In the genomic region with DNA sequence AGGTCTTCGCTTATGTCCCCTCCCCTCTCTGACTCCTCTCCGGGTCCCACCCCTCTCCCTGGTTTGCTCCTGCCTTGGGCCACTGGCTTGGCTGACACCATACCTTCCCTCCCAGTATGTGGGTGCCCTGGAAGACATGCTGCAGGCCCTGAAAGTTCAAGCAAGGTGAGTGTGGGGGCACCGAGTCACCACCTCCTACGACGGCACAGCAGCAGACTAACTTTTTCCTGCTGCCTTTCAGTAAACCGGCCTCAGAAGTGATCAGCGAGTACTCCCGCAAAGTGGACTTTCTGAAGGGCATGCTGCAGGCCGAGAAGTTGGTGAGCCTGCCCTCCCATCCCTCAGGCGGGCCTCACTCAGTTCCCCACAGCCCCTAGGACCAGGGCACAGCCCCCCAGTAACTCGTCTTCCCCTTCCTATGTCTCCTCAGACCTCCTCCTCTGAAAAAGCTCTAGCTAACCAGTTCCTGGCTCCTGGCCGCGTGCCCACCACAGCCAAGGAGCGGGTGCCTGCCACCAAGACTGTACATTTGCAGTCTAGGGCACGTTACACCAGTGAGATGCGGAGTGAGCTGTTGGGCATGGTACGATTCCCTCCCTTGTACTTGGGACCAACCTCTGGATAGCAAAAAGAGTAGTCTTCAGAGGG, we compare ENCODE assay signal across 8 mouse cellular contexts. TPM values are rescaled to one million over a fixed set of nuclear protein-coding genes. Genes with fewer than 3 reads are reported as not detected.
DNase-seq lines count a peak whose midpoint lies in the region; ATAC-seq and TF ChIP-seq lines count a peak whose summit lies in the region.

No protein-coding gene starts in this region.

- ATAC-seq in intestine, embryonic 16.5 days, result no peak
- ATAC-seq in neural tube, embryonic 12.5 days (ENCODE audit: low FRiP score, low read depth), result no peak

- peak overlapping the region; percentile 82 for H3K4me2 ChIP-seq in intestine, embryonic 16.5 days (ENCODE audit: low read depth, low read length)
- H3K4me2 ChIP-seq in neural tube, embryonic 12.5 days (replicated peaks), result peak overlapping the region; percentile 77

- DNase-seq in cerebellum, adult 2 months, result peak in 1 of 2 experiments; percentile 50
- DNase-seq in cerebellum, adult 9-11 months, result no peak
- no peak for DNase-seq in spleen, adult 2 months (ENCODE audit: low read depth in 1 of 2, low spot score in 2 of 2)
- no peak for DNase-seq in spleen, adult 18-20 months
- DNase-seq in urinary bladder, adult 18-20 months (ENCODE audit: low spot score in 2 of 2), result no peak
- DNase-seq in spleen, postnatal 10 days (ENCODE audit: low spot score in 2 of 2), result no peak

- no peaks in the 10 kb centered on the region for H3K36me3 ChIP-seq in spleen, adult 2 months (ENCODE audit: control insufficient read depth, insufficient read depth, low read length)
- peaks cover 12% of the 10 kb centered on the region; the same call in 1 of the 2 replicates for H3K36me3 ChIP-seq in intestine, embryonic 16.5 days (ENCODE audit: control insufficient read depth, insufficient read depth, low read length)
- H3K36me3 ChIP-seq in neural tube, embryonic 12.5 days, result peaks cover 10% of the 10 kb centered on the region

- peaks cover 5% of the 10 kb centered on the region; the same call in 1 of the 2 replicates for H3K4me1 ChIP-seq in cerebellum, adult 2 months (ENCODE audit: control insufficient read depth, insufficient read depth, low read length)
- no peaks in the 10 kb centered on the region for H3K4me1 ChIP-seq in spleen, adult 2 months (ENCODE audit: control insufficient read depth, insufficient read depth, insufficient read length)
- H3K4me1 ChIP-seq in intestine, embryonic 16.5 days (ENCODE audit: control insufficient read depth, insufficient read depth, low read length), result peaks cover 19% of the 10 kb centered on the region
- peaks cover 26% of the 10 kb centered on the region for H3K4me1 ChIP-seq in neural tube, embryonic 12.5 days

- no peak for TF ChIP-seq POLR2A in cerebellum, adult 2 months (IDR thresholded peaks at IDR 0.05; ENCODE audit: borderline replicate concordance, insufficient read depth, low read length)
- no peak; the same call in 1 of the 2 replicates for TF ChIP-seq POLR2A in spleen, adult 2 months (IDR thresholded peaks at IDR 0.05; ENCODE audit: low read depth, low read length)

- H3K4me3 ChIP-seq in cerebellum, adult 2 months (replicated peaks; ENCODE audit: insufficient read depth, low read depth, low read length), result peak overlapping the region; percentile 60
- H3K4me3 ChIP-seq in spleen, adult 2 months (ENCODE audit: extremely low read depth, insufficient read depth, insufficient read length), result peak overlapping the region; percentile 85; the same call in 1 of the 2 replicates
- H3K4me3 ChIP-seq in intestine, embryonic 16.5 days (ENCODE audit: low read length), result peak overlapping the region; percentile 60
- H3K4me3 ChIP-seq in neural tube, embryonic 12.5 days, result peak overlapping the region; percentile 58

- peak overlapping the region; percentile 62 for H3K27ac ChIP-seq in cerebellum, adult 2 months (ENCODE audit: insufficient read depth, low read length)
- H3K27ac ChIP-seq in spleen, adult 2 months (ENCODE audit: insufficient read depth, low read length), result peak overlapping the region; percentile 96
- H3K27ac ChIP-seq in intestine, embryonic 16.5 days (ENCODE audit: low read length), result peak overlapping the region; percentile 71
- H3K27ac ChIP-seq in neural tube, embryonic 12.5 days, result no peak overlapping the region; the same call in 1 of the 2 replicates

- TF ChIP-seq CTCF in cerebellum, adult 2 months (IDR thresholded peaks at IDR 0.05; ENCODE audit: borderline replicate concordance, insufficient read depth, low read depth, low read length), result no peak
- TF ChIP-seq CTCF in spleen, adult 2 months (IDR thresholded peaks at IDR 0.05; ENCODE audit: extremely low read depth, insufficient read depth, insufficient read length, insufficient replicate concordance), result no peak

- H3K9ac ChIP-seq in intestine, embryonic 16.5 days (ENCODE audit: low read depth, low read length), result peak overlapping the region; percentile 70
- peak overlapping the region; percentile 62 for H3K9ac ChIP-seq in neural tube, embryonic 12.5 days

- 23% methylated on average over 17 of the region's 17 CpGs for WGBS in cerebellum, adult 2 months
- WGBS in spleen, adult 2 months, result 29% methylated on average over 17 of the region's 17 CpGs
- WGBS in intestine, embryonic 16.5 days, result 42% methylated on average over 17 of the region's 17 CpGs
- 57% methylated on average over 17 of the region's 17 CpGs for WGBS in neural tube, embryonic 12.5 days

- no peaks in the 10 kb centered on the region for H3K9me3 ChIP-seq in intestine, embryonic 16.5 days (ENCODE audit: control insufficient read depth, low read length)
- H3K9me3 ChIP-seq in neural tube, embryonic 12.5 days, result no peaks in the 10 kb centered on the region

- no peaks in the 10 kb centered on the region for H3K27me3 ChIP-seq in cerebellum, adult 2 months (ENCODE audit: control insufficient read depth, insufficient read depth, low read length)
- H3K27me3 ChIP-seq in spleen, adult 2 months (ENCODE audit: control insufficient read depth, insufficient read depth, low read length), result no peaks in the 10 kb centered on the region
- no peaks in the 10 kb centered on the region for H3K27me3 ChIP-seq in intestine, embryonic 16.5 days (replicated peaks; ENCODE audit: control insufficient read depth, insufficient read depth, low read length)
- no peaks in the 10 kb centered on the region for H3K27me3 ChIP-seq in neural tube, embryonic 12.5 days (replicated peaks)

RNA-seq across cellular contexts. Expression of gene Use1, which starts 1.0 kb away (rescaled TPM):
- polyA plus RNA-seq in cerebellum, adult 2 months (2012; rRNA removed), result 199 and 204 TPM in 2 replicates
- 104 and 113 TPM in 2 replicates for polyA plus RNA-seq in spleen, adult 2 months (2012; rRNA removed)
- 89.5 and 95.8 TPM in 2 replicates for polyA plus RNA-seq in intestine, embryonic 16.5 days (2015; fragmentation: Nextera tagmentation; extraction: Ambion mirVana)
- polyA plus RNA-seq in neural tube, embryonic 12.5 days (2016; fragmentation: Nextera tagmentation; extraction: Ambion mirVana), result 82.8 and 91.6 TPM in 2 replicates

RNA-seq across cellular contexts. Expression of gene Ocel1, which starts 3.4 kb away (rescaled TPM):
- polyA plus RNA-seq in cerebellum, adult 2 months (2012; rRNA removed), result 7.3 and 8.0 TPM in 2 replicates
- polyA plus RNA-seq in spleen, adult 2 months (2012; rRNA removed), result 16.8 and 20.6 TPM in 2 replicates
- polyA plus RNA-seq in intestine, embryonic 16.5 days (2015; fragmentation: Nextera tagmentation; extraction: Ambion mirVana), result 6.3 and 8.5 TPM in 2 replicates
- polyA plus RNA-seq in neural tube, embryonic 12.5 days (2016; fragmentation: Nextera tagmentation; extraction: Ambion mirVana), result 5.3 and 5.7 TPM in 2 replicates

RNA-seq across cellular contexts. Expression of gene Nr2f6, which starts 14.1 kb away (rescaled TPM):
- polyA plus RNA-seq in cerebellum, adult 2 months (2012; rRNA removed), result 53.0 and 59.8 TPM in 2 replicates
- polyA plus RNA-seq in spleen, adult 2 months (2012; rRNA removed), result 59.4 and 88.0 TPM in 2 replicates
- polyA plus RNA-seq in intestine, embryonic 16.5 days (2015; fragmentation: Nextera tagmentation; extraction: Ambion mirVana), result 35.8 and 51.1 TPM in 2 replicates
- polyA plus RNA-seq in neural tube, embryonic 12.5 days (2016; fragmentation: Nextera tagmentation; extraction: Ambion mirVana), result 61.5 and 67.0 TPM in 2 replicates

RNA-seq across cellular contexts. Expression of gene Ushbp1, which starts 27.9 kb away (rescaled TPM):
- 9.5 and 9.7 TPM in 2 replicates for polyA plus RNA-seq in cerebellum, adult 2 months (2012; rRNA removed)
- polyA plus RNA-seq in spleen, adult 2 months (2012; rRNA removed), result 14.7 and 18.4 TPM in 2 replicates
- 10.8 and 10.9 TPM in 2 replicates for polyA plus RNA-seq in intestine, embryonic 16.5 days (2015; fragmentation: Nextera tagmentation; extraction: Ambion mirVana)
- 6.0 and 6.8 TPM in 2 replicates for polyA plus RNA-seq in neural tube, embryonic 12.5 days (2016; fragmentation: Nextera tagmentation; extraction: Ambion mirVana)

RNA-seq across cellular contexts. Expression of gene Babam1, which starts 29.0 kb away (rescaled TPM):
- 163 and 179 TPM in 2 replicates for polyA plus RNA-seq in cerebellum, adult 2 months (2012; rRNA removed)
- polyA plus RNA-seq in spleen, adult 2 months (2012; rRNA removed), result 104 and 128 TPM in 2 replicates
- 84.7 and 86.9 TPM in 2 replicates for polyA plus RNA-seq in intestine, embryonic 16.5 days (2015; fragmentation: Nextera tagmentation; extraction: Ambion mirVana)
- 95.6 and 100 TPM in 2 replicates for polyA plus RNA-seq in neural tube, embryonic 12.5 days (2016; fragmentation: Nextera tagmentation; extraction: Ambion mirVana)
